Mouse (Mus musculus) midbrain, embryonic 15.5 days (tissue): ENCODE measurements around the gene Olfr870. TPM values are rescaled to one million over a fixed set of nuclear protein-coding genes. Genes with fewer than 3 reads are reported as not detected.
"Not testable (repeated sequence)": the region's sequence is repeated elsewhere in the genome, so short reads cannot be mapped to it uniquely, and the experiment has no call there.

ENCODE experiments used
- ATAC-seq: fragments of 200-750 bp; cut with Nextera tagmentation; replicated peaks from 2 replicates; pipeline ENCODE4 v1.8.0; 2017; ENCODE audit warnings: moderate TSS enrichment
- H3K27ac ChIP-seq: fragments of 300-500 bp; sonication (generic); 2 replicates; pipeline ENCODE4 v1.5.1; 2015; ENCODE audit warnings: mild to moderate bottlenecking, inconsistent platforms
- H3K27me3 ChIP-seq: fragments of 300-500 bp; sonication (generic); replicated peaks from 2 replicates; pipeline ENCODE4 v1.6.1; 2015; ENCODE audit warnings: inconsistent platforms
- H3K36me3 ChIP-seq: fragments of 300-500 bp; sonication (generic); replicated peaks from 2 replicates; pipeline ENCODE4 v1.6.1; 2015; ENCODE audit warnings: inconsistent platforms
- H3K4me1 ChIP-seq: fragments of 300-500 bp; sonication (generic); 2 replicates; pipeline ENCODE4 v1.6.1; 2015; ENCODE audit warnings: inconsistent platforms
- H3K4me2 ChIP-seq: fragments of 300-500 bp; sonication (generic); 2 replicates; pipeline ENCODE4 v1.6.1; 2015; ENCODE audit warnings: inconsistent platforms, mild to moderate bottlenecking, moderate library complexity
- H3K4me3 ChIP-seq: fragments of 300-500 bp; sonication (generic); 2 replicates; pipeline ENCODE4 v1.5.1; 2015; ENCODE audit warnings: mild to moderate bottlenecking, inconsistent platforms
- H3K9ac ChIP-seq: fragments of 300-500 bp; sonication (generic); 2 replicates; pipeline ENCODE4 v1.6.1; 2015; ENCODE audit warnings: mild to moderate bottlenecking, inconsistent platforms
- H3K9me3 ChIP-seq: fragments of 300-500 bp; sonication (generic); 2 replicates; pipeline ENCODE4 v1.6.1; 2016; ENCODE audit warnings: inconsistent platforms
- WGBS: fragments of 180-500 bp; shearing (Covaris S2); methylation state at CpG from one replicate; pipeline ENCODE4 v1.1.7; 2015; ENCODE audit warnings: mixed read lengths; 5-methylcytosine and 5-hydroxymethylcytosine counted together
- polyA plus RNA-seq: library from polyadenylated mRNA; unstranded; fragments of >200 nt; fragmentation: Nextera tagmentation; extraction: Ambion mirVana; gene quantifications from 2 replicates; pipeline ENCODE4 v1.2.1, GENCODE M21; 2015

Gene Olfr870
- polyA plus RNA-seq, result not detected in 2 replicates

GRCm38 (mm10) chr9:20173957-20174356, at the start of gene Olfr870:
TSS of gene Olfr870 (minus strand) at chr9:20174057.
- WGBS, result 77% methylated on average over 2 of the region's 2 CpGs
- H3K27me3 ChIP-seq, result no peaks in the 10 kb centered on the region
- H3K9me3 ChIP-seq, result peaks cover 3% of the 10 kb centered on the region; the same call in 1 of the 2 replicates
- H3K4me3 ChIP-seq, result no peak within 1 kb of the TSS
- ATAC-seq, result no peak
- H3K4me1 ChIP-seq, result no peaks in the 10 kb centered on the region
- H3K9ac ChIP-seq, result no peak within 1 kb of the TSS
- no peaks in the 10 kb centered on the region for H3K36me3 ChIP-seq
- no peak within 1 kb of the TSS for H3K4me2 ChIP-seq
- H3K27ac ChIP-seq, result no peak within 1 kb of the TSS

GRCm38 (mm10) chr9:20211907-20212306, 38.0 kb upstream of the Olfr870 start, which contains the start of gene Olfr871:
TSS of gene Olfr871 (plus strand) at chr9:20212207.
- Histone ChIP-seq H3K4me3 (no peak within 1 kb of the TSS), H3K36me3 (no peaks in the 10 kb centered on the region), H3K27ac (no peak within 1 kb of the TSS), H3K9ac (no peak within 1 kb of the TSS), H3K4me1 (no peaks in the 10 kb centered on the region), H3K9me3 (0 out of 2 replicates have a peak, but pooled peaks cover 4% of the 10 kb centered on the region), H3K27me3 (no peaks in the 10 kb centered on the region), H3K4me2 (no peak within 1 kb of the TSS)
- no peak for ATAC-seq

GRCm38 (mm10) chr9:20211477-20211876, 37.6 kb upstream of the Olfr870 start:
- no peaks in the 10 kb centered on the region for H3K27me3 ChIP-seq

GRCm38 (mm10) chr9:20210812-20211211, 37.0 kb upstream of the Olfr870 start:
- Histone ChIP-seq H3K4me2 (no peak overlapping the region), H3K27ac (no peak overlapping the region), H3K9ac (no peak overlapping the region), H3K36me3 (no peaks in the 10 kb centered on the region), H3K4me1 (no peaks in the 10 kb centered on the region), H3K27me3 (no peaks in the 10 kb centered on the region), H3K4me3 (no peak overlapping the region), H3K9me3 (0 out of 2 replicates have a peak, but pooled peaks cover 3% of the 10 kb centered on the region)
- WGBS, result 47% methylated on average over 1 of the region's 1 CpGs
- ATAC-seq, result no peak

More at GRCm38 (mm10) chr9:20211477-20211876, 37.6 kb upstream of the Olfr870 start:
- ATAC-seq, result no peak
- no peaks in the 10 kb centered on the region for H3K4me1 ChIP-seq
- H3K9ac ChIP-seq, result no peak overlapping the region
- 73% methylated on average over 2 of the region's 2 CpGs for WGBS
- H3K36me3 ChIP-seq, result no peaks in the 10 kb centered on the region
- H3K4me2 ChIP-seq, result no peak overlapping the region
- H3K9me3 ChIP-seq, result 0 out of 2 replicates have a peak, but pooled peaks cover 3% of the 10 kb centered on the region
- H3K4me3 ChIP-seq, result no peak overlapping the region
- H3K27ac ChIP-seq, result no peak overlapping the region

GRCm38 (mm10) chr9:20203413-20203984, 29.6 kb upstream of the Olfr870 start:
- not testable (repeated sequence) for H3K9ac ChIP-seq, H3K27me3 ChIP-seq, H3K4me2 ChIP-seq, H3K4me1 ChIP-seq, H3K27ac ChIP-seq, ATAC-seq, H3K36me3 ChIP-seq, H3K4me3 ChIP-seq, H3K9me3 ChIP-seq
- WGBS, result 89% methylated on average over 7 of the region's 7 CpGs

- Histone ChIP-seq H3K4me1 (no peaks in the 10 kb centered on the region), H3K4me2 (no peak overlapping the region), H3K4me3 (no peak overlapping the region), H3K27me3 (no peaks in the 10 kb centered on the region), H3K9me3 (peaks cover 9% of the 10 kb centered on the region; the same call in 1 of the 2 replicates), H3K9ac (no peak overlapping the region), H3K36me3 (no peaks in the 10 kb centered on the region), H3K27ac (no peak overlapping the region)
- ATAC-seq, result no peak
- WGBS, result 87% methylated on average over 1 of the region's 1 CpGs
Observed at GRCm38 (mm10) chr9:20202131-20202530, 28.3 kb upstream of the Olfr870 start.

GRCm38 (mm10) chr9:20179463-20179862, 5.6 kb upstream of the Olfr870 start:
- Histone ChIP-seq H3K9me3 (no peaks in the 10 kb centered on the region), H3K9ac (no peak overlapping the region), H3K27ac (no peak overlapping the region), H3K27me3 (no peaks in the 10 kb centered on the region), H3K4me2 (no peak overlapping the region), H3K36me3 (no peaks in the 10 kb centered on the region), H3K4me1 (no peaks in the 10 kb centered on the region), H3K4me3 (no peak overlapping the region)
- 76% methylated on average over 5 of the region's 5 CpGs for WGBS
- ATAC-seq, result no peak

- Histone ChIP-seq H3K9me3 (peaks cover 18% of the 10 kb centered on the region), H3K4me1 (no peaks in the 10 kb centered on the region), H3K27me3 (no peaks in the 10 kb centered on the region), H3K36me3 (no peaks in the 10 kb centered on the region), H3K9ac (no peak overlapping the region), H3K27ac (no peak overlapping the region), H3K4me3 (no peak overlapping the region), H3K4me2 (no peak overlapping the region)
- ATAC-seq, result no peak
- WGBS, result 94% methylated on average over 3 of the region's 3 CpGs
Observed at GRCm38 (mm10) chr9:20149706-20150105, 24.2 kb downstream of the Olfr870 start.

GRCm38 (mm10) chr9:20128709-20129108, 45.1 kb downstream of the Olfr870 start, which contains the start of gene Olfr869:
TSS of gene Olfr869 (plus strand) at chr9:20129009.
- no peak within 1 kb of the TSS for H3K27ac ChIP-seq
- no peaks in the 10 kb centered on the region for H3K36me3 ChIP-seq
- H3K4me2 ChIP-seq, result no peak within 1 kb of the TSS
- no peaks in the 10 kb centered on the region for H3K4me1 ChIP-seq
- no peak within 1 kb of the TSS for H3K4me3 ChIP-seq
- H3K27me3 ChIP-seq, result no peaks in the 10 kb centered on the region
- H3K9ac ChIP-seq, result no peak within 1 kb of the TSS
- peaks cover 9% of the 10 kb centered on the region; the same call in 1 of the 2 replicates for H3K9me3 ChIP-seq
- no peak for ATAC-seq
- WGBS, result 80% methylated on average over 2 of the region's 2 CpGs

Other genes with a start within 250 kb of the Olfr870 start
- gene Olfr866, start 146.0 kb downstream of the Olfr870 start, polyA plus RNA-seq, result not detected in 2 replicates
- gene Olfr867, start 116.5 kb downstream of the Olfr870 start, polyA plus RNA-seq, result not detected in 2 replicates
- not detected in 2 replicates for gene Olfr868, start 75.4 kb downstream of the Olfr870 start, polyA plus RNA-seq
- not detected in 2 replicates for gene Olfr869, start 45.0 kb downstream of the Olfr870 start, polyA plus RNA-seq
- gene Olfr871, start 38.1 kb upstream of the Olfr870 start, polyA plus RNA-seq, result not detected in 2 replicates
- not detected in 2 replicates for gene Olfr872, start 63.1 kb upstream of the Olfr870 start, polyA plus RNA-seq
- not detected in 2 replicates for gene Olfr39, start 108.3 kb upstream of the Olfr870 start, polyA plus RNA-seq
- gene Olfr873, start 124.5 kb upstream of the Olfr870 start, polyA plus RNA-seq, result not detected in 2 replicates
- 0.11 and 0.19 TPM in 2 replicates for gene Olfr18, start 162.0 kb upstream of the Olfr870 start, polyA plus RNA-seq
- 33.4 and 39.4 TPM in 2 replicates for gene Zfp560, start 211.1 kb upstream of the Olfr870 start, polyA plus RNA-seq